Mouse (Mus musculus): Measurements from ENCODE around the gene Lmnb2.

Lmnb2 gene

DNA sequence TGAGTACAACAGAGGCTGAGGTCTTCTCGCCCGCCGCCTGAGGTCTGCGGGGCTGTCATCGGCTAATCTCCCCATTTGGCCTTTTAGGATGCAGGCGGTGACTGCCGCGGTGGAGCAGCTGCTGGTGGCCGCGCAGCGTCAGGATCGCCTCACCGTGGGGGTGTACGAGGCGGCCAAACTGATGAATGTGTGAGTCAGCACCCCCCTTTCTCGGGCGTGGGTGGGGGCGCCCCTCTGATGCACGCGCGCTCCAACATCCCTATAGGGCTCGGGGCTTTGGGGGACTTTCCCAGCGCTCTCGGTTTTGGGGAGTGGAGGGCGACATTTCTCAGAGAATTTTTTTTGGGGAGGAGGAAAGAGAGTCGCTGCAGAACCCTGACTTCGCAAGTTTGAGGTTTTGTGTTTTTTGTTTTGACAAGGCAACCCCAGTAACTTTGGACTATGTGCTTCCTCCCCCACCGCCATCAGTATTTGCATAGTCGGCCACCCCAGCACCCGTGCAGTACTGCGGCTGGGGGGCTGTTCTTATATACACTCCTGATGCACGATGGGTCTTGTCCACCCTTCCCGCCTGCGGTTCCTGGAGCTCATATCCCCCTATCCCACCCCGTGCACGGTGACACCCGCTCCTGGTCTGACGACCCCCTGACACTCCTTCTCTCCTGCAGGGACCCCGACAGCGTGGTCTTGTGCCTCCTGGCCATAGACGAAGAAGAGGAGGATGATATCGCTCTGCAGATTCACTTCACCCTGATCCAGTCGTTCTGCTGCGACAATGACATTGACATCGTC lies 12.5 kb upstream of the Lmnb2 start:
- no peak for DNase-seq (ENCODE audit: low spot score)

DNA sequence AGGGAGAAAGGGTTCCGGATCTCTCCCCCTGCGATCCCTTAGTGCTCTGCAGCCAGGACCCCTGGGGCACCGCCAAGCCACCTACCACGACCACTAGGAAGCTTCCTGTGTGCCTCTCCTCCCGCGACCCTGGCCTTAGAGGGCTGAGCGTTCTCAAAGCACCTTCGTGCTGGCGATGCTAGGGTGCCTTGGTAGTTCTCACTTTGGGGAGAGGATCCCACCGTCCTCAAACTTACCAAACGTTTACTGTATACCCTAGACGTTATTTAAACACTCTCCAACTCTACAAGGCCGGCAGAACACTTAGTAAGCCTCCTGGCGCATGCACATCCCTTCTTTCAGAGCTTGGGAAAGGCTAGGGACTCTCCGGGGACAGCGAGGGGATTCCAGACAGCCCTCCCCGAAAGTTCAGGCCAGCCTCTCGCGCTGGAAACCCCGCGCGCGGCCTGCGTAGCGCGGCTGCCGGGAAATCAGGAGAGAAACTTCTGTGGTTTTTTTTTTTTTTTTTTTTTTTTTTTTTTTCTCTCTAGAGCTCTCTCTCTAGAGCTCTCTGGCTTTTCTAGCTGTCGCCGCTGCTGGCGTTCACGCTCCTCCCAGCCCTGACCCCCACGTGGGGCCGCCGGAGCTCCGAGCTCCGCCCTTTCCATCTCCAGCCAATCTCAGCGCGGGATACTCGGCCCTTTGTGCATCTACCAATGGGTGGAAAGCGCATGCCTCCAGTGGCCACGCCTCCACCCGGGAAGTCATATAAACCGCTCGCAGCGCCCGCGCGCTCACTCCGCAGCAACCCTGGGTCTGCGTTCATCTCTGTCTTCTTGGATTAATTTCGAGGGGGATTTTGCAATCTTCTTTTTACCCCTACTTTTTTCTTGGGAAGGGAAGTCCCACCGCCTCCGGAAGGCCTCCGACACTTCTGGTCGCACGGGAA lies 11.5 kb upstream of the Lmnb2 start, which contains the start of gene Gadd45b:
Gadd45b (plus strand) TSS at position 775 of the 928 bp plus-strand sequence.
- peak; percentile 99 for DNase-seq (ENCODE audit: low spot score)

DNA sequence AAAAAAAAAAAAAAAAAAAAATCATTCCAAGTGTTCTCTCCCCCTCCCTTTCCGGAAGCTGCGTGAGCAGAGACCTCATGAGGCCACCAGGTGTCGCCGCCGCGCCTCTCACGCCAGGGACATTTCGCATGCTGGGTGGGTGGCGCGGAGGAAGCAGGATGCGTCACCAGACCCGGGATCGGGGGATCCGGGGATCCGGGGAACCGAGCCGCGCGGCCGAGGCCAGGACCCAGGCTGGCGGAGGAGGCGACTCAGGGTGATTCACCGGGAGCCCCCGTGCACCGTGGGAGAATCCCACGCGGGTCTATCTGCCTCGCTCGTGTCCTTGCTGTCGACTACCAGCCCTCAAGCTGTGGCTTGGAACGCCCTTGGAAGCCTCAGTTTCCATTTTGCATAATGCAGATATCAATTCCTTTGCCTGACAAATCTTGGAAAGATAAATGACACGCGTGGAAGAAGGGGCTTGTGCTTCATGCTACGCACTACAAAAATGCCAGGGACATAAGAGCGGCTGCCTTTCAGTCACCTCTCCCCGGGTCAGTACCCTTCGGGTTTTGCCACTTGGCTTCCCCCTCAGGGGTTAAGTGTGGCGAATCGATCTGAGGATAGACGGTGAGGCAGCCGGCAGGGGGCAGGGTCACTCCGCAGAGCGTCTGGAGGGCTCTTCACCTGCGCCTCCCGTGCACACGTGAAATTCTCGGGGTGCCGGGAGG lies 10.7 kb upstream of the Lmnb2 start:
- DNase-seq (ENCODE audit: low spot score): peak; percentile 85

DNA sequence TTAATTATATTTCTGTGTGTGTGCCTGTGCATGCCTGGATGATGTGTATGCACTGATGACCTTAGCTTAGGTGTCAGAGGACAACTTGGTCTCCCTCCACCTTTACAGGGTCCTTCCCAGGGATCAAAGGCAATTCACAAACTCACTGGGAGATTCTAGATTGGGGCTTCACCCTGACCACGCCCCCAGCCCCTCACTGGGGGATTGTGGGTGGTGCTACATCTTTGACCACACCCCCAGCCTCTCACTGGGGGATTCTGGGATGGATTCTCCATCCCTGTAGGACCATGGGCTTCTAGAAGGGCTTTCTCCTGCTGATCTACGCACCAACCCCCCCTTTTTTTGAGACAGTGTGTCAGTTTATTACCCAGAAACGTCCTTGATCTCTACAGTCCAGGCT lies 7.4 kb upstream of the Lmnb2 start:
- no peak for DNase-seq (ENCODE audit: low spot score)

DNA sequence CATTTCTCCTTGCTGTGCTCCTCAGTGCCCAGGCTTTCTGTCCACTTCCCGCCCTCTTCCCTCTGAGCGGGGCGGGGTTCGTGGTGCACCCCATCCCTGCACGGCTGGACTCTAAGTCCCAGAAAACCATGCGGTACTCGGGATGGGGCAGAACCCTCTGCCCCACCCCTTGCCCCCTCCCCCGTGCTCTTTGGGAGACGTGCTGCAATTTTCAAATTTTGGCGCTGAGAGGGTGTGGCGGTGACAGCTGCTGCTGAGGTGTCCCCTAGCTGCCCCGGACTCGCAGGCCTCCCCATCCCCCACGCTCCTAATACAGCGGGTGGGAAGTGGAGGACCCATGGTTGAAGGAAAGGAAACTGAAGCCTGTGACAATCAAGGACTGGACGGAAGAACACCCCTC lies 3.9 kb upstream of the Lmnb2 start:
- no peak for DNase-seq (ENCODE audit: low spot score)

GRCm38 (mm10) chr10:80917336-80917778 lies 688 bp downstream of the Lmnb2 start:
- DNase-seq (ENCODE audit: low spot score): no peak

DNA sequence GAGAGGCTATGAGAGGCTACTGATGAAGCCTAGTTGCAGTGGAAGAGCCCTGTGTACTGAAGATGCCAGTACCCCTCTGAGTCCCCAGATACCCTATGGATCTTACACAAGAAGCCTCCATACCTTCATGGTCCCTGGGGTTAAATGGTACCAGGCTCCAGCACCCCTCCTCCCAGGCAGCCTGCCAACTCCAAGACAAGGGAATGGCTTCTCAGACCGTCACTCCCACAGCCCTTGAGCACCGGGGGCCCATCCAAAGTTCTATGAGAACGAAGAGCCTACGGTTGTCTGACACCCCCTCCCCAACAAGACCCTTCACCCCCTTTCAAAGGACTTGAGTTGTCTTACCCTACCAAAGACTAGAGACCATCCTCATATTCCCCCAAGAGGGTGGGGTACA lies 2.3 kb downstream of the Lmnb2 start:
- no peak for DNase-seq (ENCODE audit: low spot score)

DNA sequence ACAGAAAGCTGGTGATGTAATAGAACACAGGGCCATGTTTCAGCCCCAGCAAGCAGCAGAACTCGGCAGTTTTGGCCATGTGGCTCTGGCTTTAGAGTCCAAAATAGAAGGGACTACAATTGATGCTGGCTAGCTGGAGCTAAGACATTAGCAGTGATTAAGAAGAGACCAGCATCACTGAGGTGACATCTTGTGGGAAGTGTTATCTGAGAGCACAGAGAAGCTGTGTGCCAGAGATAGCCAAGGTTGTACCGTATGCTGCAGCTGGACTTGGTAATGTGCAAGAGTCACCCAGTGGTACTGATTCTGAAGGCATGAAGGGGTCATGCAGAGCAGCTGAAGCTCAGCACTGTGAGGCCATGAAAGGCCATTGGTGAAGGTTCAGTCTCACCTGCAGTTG lies 2.8 kb downstream of the Lmnb2 start:
- DNase-seq (ENCODE audit: low spot score): no peak

GRCm38 (mm10) chr10:80914253-80914656 lies 3.8 kb downstream of the Lmnb2 start:
- no peak for DNase-seq (ENCODE audit: low spot score)

GRCm38 (mm10) chr10:80913364-80914011 lies 4.6 kb downstream of the Lmnb2 start:
- no peak for DNase-seq (ENCODE audit: low spot score)

DNA sequence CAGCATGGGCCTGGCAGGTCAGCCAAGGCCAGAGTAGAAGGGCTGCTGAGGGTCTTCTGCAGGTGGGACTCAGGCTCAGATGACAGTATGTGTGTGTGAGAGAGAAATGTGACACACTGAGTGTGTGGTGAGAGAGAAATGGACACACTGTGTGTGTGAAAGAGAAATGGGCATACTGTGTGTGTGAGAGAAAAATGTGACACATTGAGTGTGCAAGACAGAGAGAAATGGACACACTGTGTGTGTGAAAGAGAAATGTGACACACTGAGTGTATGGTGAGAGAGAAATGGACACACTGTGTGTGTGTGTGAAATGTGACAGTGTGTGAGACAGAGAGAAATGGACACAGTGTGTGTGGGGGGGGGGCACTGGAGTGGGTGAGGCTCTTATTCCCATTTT lies 6.2 kb downstream of the Lmnb2 start:
- no peak for DNase-seq (ENCODE audit: low spot score)

DNA sequence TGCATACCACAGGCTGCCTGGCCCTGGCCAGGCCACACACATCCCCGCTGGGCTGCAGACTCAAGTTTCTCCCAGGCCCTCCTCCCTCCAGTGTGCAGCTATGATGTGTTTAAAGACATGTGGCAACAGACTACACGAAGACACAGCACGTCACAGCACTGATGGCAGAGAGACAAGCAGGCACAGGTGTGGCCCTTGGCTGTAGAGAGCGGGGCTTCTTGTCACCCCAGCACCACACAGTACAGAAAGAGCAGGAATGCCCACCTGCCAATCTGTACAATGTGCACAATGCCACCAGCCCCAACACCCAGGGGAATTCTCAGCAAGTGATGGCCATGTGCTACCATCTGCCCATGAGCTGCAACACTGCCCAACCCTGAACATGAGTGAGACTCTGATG lies 6.7 kb downstream of the Lmnb2 start:
- no peak for DNase-seq (ENCODE audit: low spot score)

GRCm38 (mm10) chr10:80909375-80910162 lies 8.5 kb downstream of the Lmnb2 start:
- no peak for DNase-seq (ENCODE audit: low spot score)

GRCm38 (mm10) chr10:80904709-80905108 lies 13.3 kb downstream of the Lmnb2 start:
- no peak for DNase-seq (ENCODE audit: low spot score)

- no peak for DNase-seq (ENCODE audit: low spot score)
Measured at GRCm38 (mm10) chr10:80904004-80904693, 13.9 kb downstream of the Lmnb2 start.

- DNase-seq (ENCODE audit: low spot score): no peak
Measured at GRCm38 (mm10) chr10:80903282-80903681, 14.8 kb downstream of the Lmnb2 start.

DNA sequence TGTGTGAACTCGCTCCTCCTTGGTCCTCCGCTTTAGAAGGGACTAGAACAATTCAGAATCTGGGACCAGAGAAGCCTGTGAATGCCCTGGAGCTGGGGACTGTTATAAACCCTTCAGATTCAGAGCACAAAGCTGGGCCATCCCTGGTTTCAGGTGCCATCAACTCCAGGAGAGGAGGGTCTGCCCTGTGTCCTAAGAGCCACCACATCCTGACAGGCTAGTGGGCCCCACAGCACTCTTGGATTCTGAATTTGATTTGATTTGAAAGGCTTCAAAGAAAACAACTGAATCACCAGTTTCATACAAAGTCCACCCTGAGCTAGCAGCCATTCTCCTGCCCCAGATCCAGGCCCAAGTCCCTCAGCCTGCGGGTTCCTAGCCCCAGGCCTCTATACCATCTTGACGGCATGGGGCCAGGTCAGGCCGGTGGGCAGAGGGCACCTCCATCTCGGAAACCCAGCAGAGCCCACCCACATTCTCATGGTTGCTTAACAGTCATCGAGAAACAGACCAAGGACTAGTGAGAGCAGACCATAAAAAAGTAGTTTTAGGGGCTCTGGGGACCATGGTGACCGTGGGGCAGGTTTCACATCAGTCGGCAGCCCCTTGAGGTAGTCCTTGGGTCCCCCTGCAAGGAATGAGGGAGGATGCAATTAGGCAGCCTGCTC lies 15.6 kb downstream of the Lmnb2 start:
- no peak for DNase-seq (ENCODE audit: low spot score)

DNA sequence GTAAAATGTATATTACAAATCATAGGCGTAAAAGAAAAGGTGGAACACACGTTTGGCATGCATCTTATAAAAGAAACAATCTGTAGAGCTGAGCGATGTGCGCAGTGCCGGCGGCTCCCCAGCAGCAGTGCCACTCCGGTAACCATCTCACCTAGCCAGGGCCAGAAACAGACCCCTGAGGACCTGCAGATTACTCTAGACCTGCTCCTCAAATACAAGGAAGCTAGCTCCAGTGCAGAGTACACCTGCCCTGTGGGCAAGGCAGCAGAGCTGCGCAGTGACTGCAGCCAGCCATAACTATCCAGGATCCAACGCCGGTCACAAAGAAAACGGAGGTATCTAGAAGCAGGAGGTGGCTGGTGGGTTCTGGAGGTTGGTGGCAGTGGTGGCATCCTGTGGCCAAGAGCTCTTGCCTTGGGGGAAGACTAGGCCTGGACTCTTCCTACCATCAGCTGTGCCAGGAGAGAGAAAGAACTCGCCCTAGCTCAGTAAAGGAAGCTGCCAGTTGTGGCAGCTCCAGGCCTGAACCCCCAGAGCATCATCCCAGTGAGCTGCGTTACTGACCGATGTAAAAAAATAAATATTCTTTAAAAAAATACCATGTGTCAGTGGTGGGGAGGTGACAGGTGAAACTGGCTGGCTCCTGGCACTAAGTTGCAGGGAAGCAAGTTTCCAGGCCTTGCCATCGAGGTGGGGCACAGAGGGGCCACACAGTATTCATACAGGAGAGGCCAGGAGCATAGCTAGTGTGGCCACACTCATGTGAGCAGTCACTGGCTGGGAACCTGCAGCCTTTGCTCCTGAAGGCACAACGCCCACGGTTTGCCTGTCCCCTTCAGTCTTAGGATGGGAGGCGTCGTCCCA lies 16.4 kb downstream of the Lmnb2 start:
- DNase-seq (ENCODE audit: low spot score): no peak
